Mouse (Mus musculus): ENCODE measurements around the gene Gm17364. TPM values are rescaled to one million over a fixed set of nuclear protein-coding genes. Genes with fewer than 3 reads are reported as not detected.

Gene Gm17364
- total RNA-seq, 1 experiment from 2014 or later, result not detected

GRCm38 (mm10) chr13:41231389-41231983 lies 42.3 kb downstream of the Gm17364 start:
- ATAC-seq (replicated peaks; ENCODE audit: insufficient number of reproducible peaks, low FRiP score, low TSS enrichment, poor library complexity, severe bottlenecking), result no peak

- ATAC-seq (replicated peaks; ENCODE audit: insufficient number of reproducible peaks, low FRiP score, low TSS enrichment, poor library complexity, severe bottlenecking), result peak; percentile 97
Observed at GRCm38 (mm10) chr13:41230256-41230655, 43.5 kb downstream of the Gm17364 start.

DNA sequence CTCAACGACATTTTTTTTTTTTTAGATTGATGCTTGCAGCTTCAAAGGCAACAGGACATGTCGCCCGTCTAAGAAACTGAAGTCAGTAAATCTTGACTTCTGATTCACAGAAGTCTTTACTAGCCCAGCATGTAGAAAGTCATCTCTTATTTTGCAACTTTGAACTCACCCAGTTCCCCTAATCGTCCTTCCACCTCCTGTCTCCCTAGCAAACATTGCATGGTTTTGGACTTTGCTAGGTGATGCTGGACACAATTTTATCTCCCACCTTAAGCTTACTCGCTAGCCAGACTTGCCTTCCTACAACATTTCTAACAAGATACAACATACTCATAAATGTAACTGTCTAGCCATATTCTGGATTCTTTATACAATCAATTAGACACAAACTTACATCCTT lies 45.7 kb downstream of the Gm17364 start:
- no peak for ATAC-seq (replicated peaks; ENCODE audit: insufficient number of reproducible peaks, low FRiP score, low TSS enrichment, poor library complexity, severe bottlenecking)

- ATAC-seq (replicated peaks; ENCODE audit: insufficient number of reproducible peaks, low FRiP score, low TSS enrichment, poor library complexity, severe bottlenecking), result no peak
Observed at GRCm38 (mm10) chr13:41226513-41226912, 47.3 kb downstream of the Gm17364 start.

Other genes with a start within 250 kb of the Gm17364 start
- 0.19 TPM in 1 of 3 replicates, not detected in the others for gene Mak, start 194.3 kb downstream of the Gm17364 start, total RNA-seq (2017)
- gene Gcm2, start 162.9 kb downstream of the Gm17364 start, total RNA-seq (2017), result not detected in 3 replicates
- gene Sycp2l, start 159.7 kb downstream of the Gm17364 start, total RNA-seq (2017), result not detected in 3 replicates
- not detected in 3 replicates for gene Elovl2, start 53.6 kb downstream of the Gm17364 start, total RNA-seq (2017)
- 5.2 to 7.7 TPM (median 5.2 TPM) in 3 replicates for gene Smim13, start 24.1 kb downstream of the Gm17364 start, total RNA-seq (2017)
- 272 to 357 TPM (median 343 TPM) in 3 replicates for gene Nedd9, start 213.4 kb upstream of the Gm17364 start, total RNA-seq (2017)